Mouse (Mus musculus) layer of hippocampus, postnatal 36 days (tissue): ENCODE results near the gene Dync1i1. TPM values are rescaled to one million over a fixed set of nuclear protein-coding genes. Genes with fewer than 3 reads are reported as not detected.

Experiments
- DNase-seq, 2 experiments: peaks; one replicate each; pipeline ENCODE4 v3.0.0; 2022
- total RNA-seq, 2 experiments: library from RNA; stranded (reverse); gene quantifications; 2 replicates each; pipeline ENCODE4 v1.2.3; 2021

The Dync1i1 gene
- total RNA-seq, 2 experiments from 2014 or later = 146 to 151 TPM

DNA sequence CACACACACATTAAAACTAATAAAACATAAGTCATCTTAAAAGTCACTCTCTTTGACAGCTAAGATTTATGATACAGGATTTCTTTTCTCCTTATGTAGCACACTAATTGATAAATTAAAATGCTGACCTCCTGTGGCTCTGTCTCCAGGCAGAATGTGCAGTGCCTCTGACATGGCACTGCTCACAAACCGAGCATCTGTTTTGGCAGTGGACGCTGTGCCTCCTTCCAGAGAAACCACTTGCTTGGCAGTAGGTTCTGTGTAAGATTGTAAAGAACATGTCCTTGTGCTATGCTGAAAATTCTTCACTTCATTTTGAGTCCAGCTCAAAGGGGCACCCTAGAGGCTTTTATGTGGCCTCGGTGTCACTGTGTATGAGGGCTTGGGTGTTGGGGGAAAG is 50.0 kb downstream of the Dync1i1 start:
- DNase-seq = no peak

DNA sequence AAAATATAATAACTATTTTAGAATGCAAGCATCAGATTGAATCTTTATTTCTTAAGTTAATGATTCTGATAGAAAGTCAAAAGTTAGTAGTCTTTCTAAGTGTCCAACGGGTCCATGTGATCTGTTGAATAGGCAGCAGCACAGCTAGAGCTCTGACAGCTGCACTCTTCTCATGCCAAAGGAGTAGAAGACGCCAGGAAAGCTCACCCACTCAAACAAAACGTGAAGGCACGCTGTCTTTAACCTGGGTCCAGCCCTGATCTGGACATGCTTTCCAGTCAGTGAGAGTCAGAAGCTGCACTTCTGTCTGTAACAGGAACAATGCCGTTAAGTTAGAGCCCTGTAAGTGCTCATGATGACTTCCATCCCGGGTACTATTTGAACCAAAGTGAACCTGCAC is 56.3 kb downstream of the Dync1i1 start:
- no peak for DNase-seq

DNA sequence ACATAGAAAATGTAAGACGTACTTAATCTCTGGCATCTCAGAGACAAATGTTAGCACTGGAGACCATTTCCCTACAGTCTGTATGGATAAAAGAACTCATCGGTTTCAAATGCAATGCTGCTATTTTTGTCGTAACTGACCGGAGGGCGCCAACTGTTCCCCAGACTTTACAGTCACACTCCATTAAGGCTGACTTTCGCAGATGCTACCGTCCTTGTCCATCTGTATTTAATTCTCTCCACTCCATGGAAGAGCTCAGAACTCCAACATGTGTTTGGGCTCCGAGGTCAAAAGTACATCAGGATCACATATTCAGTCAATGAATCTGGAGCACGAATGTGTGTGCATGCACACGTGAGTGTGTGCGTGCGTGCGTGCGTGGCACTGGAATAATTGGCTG is 58.4 kb downstream of the Dync1i1 start:
- DNase-seq = no peak

DNA sequence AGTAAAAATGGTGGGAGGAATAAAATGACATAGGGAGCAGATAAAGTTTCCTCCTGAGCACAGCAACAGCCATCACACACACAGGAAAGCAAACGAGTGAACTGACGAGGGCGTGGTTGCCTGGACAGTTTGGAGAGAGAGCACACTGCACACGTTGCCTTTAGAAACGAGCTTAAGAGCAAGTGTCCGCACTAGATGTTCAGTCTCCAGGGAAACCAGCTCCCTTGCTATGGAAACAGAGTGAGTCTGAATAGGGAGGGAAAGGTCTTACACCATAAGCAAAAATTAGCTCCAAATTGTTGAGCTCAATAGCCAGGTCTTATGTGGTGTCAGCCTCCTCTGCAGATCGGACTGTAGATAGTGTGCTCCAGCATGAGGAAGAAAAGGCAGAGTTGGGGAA is 65.2 kb downstream of the Dync1i1 start:
- DNase-seq = no peak

DNA sequence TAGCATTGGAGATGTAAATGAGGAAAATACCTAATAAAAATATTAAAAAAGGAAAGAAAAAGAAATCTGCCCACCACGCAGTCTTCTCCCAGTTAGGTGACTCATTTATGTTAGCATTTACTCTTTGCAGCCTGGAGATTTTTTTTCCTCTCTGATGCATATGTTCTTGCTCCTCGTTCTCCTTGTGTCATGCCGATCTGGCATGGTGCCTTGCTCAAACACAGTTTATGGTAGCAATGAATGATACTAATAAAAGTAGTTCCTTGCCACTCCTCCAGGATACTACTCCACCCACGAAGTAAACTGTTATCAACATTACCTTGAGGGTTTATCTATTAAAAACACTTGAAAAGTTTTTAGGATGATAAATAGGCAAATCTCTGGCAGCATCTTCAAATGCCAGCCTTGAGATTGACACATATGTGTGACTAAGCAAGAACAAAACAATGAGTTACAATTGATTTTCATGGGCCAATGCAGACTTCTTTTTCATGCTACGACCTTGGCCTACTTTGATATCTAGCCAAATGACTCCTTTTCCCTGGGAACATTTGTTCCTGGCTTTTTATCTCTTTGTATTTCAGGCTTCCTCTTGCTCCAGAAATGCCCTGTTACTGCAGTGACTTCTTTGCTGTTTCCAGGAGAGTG is 68.8 kb downstream of the Dync1i1 start:
- DNase-seq = no peak

DNA sequence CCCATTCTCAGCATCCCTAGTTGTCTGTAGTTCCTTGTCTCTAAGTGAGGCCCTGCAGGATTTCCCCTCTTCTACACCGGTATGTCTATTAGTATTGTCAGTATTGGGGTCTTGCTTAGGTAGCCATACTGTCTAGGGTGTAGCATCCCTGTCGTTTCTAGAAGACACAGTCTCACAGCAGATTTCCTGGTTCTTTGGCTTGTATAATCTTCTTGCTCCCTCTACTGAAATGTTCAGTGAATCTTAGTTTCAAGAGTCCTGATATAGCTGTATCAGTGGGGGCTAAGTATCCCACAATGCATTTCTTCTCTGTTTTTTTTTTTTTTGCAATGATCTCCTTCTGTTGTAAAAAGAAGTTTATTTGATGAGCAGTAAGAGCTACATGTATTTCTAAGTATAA is 69.9 kb downstream of the Dync1i1 start:
- no peak for DNase-seq

DNA sequence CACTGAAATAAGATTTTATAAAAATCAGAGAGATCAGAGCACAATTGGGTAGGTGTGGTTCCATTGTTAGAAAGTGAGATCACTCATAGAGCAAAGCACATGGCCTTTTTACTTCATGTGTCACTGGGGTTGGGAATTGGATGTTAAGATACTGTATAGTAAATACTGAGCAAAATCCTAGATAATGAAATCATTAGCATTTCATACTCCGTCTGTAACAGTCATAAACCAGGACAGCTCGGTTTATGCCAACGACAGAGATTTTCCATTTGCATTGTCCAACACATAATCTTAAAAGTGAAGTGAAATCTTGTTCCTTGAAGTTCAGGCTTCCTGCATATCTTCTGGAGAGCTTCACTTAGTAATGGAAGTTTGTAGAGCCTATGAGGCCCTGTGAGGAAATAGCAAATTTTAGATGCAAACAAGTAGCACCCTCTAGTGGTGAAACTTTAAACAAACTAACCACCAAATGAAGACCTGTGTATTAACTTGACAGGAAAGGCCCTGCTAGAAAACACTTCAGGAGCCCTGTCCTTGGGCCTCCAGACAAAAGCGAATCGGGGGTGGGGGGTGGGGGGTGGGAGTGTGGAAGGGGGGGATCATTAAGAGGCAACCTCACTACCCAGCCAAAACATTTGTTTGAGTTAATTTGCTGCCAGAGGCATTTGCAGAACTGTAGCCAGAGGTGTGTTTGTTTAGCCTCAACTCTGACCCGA is 76.8 kb downstream of the Dync1i1 start:
- DNase-seq = no peak

DNA sequence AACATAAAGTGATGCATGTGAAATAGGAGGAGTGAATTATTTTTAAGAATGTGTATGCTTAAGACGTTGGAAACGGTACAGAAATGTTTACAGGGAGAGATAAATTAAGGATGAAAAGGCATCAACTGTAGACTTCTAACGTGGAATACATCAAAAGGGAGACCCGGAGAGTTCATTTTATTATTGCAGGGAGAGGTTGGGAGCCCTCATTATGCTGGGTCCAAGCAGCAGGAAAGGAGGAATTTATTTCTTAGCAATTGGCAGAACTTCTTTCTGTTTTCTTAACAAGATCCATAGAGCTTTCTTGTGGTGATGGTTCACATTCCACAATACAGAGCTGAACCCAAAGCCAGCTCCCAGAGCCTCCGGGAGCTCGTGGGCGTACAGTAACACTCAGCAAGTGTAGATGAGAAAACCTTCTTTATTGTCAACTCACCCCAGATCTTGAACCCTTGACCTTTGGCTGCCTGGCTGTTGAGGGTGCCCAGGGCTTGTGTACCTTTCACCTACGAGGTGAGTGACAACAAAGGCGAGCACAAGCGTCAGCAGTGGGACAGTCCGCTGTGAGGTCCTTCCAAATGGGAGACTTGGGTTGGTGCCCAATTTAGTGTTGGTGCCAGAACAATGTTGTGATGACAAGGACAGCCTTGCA is 77.5 kb downstream of the Dync1i1 start:
- no peak for DNase-seq

DNA sequence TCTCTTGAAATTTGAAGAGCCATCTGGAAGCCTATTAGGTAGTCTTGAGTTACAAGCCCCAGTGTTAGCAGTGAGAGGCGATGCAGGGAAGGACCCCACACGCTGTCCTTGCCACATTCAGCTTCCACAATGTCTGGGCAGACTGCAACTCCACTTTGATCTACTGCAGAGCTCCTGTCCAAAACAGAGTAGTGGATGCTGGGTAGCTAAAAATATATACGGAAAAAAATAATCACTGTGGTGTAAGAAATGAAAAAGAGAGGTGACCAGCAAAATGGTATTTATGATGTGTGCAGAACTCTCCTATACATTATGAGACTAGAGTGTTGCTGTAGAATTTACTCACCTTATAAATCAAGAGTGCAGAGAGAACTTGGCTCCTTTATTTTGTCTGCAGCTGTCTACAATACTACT is 82.6 kb downstream of the Dync1i1 start:
- no peak for DNase-seq

DNA sequence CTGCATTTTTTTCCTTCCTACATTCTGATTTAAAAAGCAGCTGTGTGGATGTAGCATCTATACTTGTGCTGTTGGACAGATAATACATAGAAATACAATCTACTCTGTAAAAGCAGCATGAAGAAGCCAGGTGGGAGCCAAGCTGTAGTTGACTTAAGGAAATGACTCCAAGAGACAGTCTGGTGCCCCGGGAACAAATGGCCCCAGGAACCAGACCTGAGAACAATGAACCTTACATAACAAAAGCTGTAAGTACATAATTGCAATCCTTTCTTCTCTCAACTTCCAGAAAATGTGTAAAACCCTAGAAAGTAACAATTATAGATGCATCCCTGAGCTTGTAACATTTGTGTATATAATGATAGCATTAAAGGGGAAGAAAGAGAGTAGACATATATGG is 86.6 kb downstream of the Dync1i1 start:
- DNase-seq = no peak

DNA sequence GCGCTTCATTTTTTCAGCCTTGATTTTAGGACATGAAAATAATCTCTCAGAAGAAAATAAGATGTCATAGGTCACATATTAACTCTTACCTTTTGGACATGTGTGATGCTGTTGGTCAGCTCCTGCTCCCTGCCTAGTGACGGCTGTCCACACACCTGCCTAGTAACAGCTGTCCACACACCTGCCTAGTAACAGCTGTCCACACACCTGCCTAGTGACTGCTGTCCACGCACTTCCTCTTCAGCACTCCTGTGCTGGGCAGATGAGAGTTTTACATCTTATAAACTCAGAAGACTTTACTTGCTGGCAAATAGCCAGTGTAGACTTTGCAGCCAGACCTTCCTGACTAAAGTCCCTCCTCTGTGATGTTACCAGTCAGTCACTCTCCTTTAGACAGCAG is 94.2 kb downstream of the Dync1i1 start:
- DNase-seq = no peak

DNA sequence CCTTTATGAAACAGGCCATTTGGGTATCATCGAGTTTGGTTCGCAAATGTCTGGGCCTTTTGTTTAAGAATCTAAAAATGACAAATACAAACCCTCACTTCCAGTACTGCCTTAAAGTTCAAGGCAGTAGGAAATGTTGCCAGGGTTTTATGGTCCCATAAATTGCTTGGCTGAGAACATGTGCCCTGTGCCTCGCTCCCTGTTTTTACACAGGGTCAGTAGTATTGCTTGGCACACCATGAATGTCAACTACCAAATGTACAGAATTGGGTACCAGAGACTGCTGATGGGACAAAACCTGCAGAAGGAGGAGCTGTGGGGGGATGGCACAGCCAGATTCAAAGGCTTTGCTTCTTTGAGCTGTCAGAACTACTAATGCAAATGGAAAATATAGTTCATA is 100.0 kb downstream of the Dync1i1 start:
- DNase-seq = no peak

DNA sequence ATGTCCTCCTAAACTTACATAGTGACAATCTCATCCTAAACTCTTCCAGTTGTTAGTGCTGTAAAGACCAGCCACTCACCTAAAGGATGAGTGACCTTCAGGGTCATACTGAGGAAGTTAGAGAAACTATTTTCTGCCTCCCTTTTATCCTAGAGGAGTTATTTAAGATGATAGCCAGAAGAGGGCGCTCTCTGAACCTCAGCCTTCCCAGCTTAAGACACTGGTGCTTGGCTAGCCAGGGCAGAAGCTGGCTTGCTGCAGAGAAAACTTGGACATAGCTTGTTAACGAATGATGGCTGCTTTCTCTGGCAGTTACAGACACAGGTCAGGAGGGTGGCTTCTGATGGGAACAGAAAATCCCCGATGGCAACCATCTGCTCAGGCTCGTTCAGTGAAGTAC is 101.6 kb downstream of the Dync1i1 start:
- no peak for DNase-seq

DNA sequence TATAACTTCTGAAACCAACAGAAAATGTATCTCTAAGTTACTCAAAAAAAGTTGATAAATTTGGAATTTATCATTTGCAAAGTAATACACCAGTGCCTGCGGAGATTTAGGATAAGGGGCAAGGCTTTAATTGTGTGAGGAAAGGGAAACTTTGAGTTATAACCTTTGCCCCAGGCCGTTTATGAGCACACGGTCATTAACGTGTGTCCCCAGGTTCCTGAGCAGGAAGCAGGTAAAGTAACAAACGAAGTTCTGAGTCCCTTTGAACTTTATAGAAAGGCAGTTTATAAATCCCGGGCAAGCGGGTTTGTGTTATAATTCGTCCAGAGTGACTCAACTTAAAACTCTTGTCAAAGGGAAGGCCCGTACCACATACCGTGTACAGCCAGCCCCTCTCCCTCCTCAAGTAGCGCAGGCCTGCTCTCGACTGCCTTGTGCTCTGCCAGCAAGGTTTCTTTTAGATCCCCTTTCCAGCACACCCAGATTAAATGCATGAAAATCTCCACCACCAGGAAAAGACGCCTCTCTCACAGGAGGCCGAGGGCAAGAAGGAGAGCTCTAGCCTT is 103.1 kb downstream of the Dync1i1 start:
- no peak for DNase-seq

DNA sequence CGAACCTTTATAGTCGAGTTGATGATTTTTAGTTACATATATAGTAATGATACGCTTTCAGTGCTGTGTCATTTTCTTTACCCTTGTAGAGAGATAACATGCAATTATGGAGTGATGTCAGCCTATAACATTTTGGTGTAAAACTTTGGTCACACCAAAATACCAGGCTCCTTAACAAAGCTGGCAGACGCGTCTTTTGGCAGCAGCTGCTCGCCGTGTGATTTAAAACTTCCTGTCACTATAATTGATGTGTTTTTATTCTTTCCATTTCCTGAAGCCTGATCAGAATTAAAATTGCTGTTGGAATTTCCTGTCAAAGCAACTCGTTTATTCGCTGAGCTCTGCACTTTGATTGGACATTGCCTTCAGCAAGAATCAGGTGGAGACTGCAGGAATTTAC is 103.7 kb downstream of the Dync1i1 start:
- no peak for DNase-seq

DNA sequence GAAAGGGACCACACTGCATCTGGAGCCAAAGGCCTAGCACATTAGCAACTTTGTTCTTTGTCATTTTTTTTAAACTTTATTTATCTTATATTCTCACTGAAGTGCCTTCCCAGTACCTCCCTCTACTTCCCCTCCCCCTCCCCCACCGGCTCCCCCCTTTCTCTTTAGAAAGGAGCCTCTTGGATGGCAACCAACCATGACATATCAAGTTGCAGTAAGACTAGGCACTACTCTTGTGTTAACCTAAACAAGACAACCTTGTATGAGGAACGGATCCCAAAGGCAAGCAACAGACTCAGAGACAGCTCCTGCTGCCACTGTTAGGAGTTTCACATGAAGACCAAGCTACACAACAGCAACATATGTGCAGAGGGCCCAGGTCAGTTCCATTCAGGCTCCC is 105.3 kb downstream of the Dync1i1 start:
- no peak for DNase-seq

DNA sequence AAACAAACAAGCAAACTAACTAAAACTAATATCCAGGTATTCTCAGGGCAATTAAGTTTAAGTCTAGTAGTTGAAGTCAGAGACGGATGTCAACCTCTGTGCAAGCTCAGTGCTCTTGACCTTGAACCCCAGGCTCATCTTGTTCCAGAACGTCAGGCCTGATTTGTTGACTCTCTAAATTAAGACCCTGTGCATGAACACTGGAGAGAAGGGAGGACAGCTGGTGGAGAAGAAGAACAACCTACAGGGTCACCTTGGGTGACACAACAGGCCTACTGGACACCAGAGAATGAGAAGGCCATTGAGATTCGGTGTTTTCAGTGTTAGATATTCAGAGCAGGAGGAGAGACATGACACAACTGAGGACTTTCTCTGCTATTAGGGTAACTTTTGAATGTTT is 105.8 kb downstream of the Dync1i1 start:
- no peak for DNase-seq

DNA sequence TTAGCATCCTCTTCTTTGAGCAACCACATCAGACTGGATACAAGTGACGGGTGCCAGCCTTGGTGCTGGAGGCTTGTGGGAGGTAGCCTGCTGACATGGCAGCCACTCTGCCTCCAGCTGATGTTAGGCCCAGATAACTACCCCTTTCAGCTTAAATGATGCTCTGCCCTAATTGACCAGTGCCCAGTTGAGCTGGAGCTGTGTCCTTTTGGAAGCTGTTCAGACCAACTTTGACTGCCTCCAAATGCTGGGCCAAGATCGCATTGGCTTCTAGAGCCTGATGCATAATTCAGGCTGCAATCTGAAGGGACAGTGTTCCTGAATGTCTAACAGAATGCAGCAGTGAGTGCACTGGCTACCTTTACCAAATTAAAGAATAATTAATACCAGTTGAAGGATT is 107.4 kb downstream of the Dync1i1 start:
- DNase-seq = no peak

DNA sequence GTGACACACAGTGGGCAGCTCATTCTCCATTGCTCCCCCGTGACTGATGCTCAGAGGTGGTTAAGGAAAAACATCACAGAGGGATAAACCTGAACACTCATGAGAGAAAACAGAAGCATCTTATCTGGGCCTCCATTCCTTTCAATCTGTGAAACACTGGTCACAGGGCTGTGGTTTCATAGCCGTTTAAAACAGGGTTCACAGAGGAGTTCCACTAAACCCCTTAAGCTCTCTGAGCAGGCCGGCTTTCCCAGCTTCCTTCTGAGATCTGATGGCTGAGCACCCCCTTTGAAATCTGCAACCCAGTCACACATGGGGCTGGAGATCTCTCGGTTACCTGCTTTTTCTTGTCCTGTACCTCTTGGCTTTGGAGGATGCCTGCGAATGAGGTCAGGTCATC is 117.0 kb downstream of the Dync1i1 start:
- DNase-seq = no peak

DNA sequence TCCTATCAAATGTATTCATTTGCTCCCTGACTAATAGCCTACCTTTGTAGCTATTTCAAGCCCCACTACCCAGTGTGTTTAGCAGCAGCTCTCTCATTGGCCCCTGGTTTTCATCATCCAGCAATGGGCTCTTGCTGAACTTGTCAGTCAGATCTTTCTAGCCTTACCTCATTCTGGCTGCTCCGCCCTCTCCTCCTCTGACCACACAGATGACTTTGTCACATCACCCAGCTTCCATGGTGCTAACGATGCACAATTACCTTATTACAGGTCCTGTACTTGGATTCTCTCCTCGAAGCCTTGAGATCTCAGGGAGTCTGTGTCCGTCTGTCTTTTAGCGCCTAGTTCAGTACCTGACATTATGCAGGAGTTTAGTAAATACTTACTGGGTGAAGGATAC is 120.7 kb downstream of the Dync1i1 start:
- DNase-seq = no peak

DNA sequence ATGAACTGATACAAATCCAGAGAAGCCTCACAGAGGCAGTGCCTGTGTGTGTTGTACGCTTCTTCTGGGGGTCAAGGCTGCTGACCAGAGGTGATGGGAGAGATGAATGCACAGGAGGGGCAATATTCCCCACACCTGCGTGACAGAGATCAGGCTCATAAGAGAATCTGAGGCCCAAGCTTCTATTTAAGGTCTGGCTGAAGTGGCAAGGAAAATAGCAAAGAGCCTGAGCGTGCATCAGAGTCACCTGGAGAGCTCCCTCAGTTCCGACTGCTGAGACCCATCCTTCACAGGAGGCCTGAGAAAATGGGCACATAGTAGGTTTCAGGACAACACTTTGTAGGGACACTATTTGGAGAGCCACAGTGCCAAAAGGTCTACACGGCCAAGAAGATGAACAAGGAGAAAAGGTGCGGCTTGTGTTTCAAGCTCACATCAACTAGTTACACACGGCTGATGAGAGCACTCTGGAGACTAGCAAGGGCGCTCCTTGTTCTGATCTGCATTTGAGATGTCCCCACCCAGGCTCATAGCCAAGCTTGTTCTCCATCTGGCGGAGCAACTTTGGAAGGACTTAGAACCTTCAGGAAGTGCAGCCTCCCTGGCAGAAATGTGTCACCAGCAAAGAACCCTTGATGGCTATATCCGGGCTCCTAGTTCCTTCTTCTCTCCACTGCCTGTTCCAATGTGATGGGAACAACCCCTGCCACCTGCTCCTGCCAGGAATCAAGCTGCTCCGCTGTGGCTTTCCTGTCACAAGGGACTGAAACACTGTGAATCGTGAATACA is 128.8 kb downstream of the Dync1i1 start:
- DNase-seq = no peak

DNA sequence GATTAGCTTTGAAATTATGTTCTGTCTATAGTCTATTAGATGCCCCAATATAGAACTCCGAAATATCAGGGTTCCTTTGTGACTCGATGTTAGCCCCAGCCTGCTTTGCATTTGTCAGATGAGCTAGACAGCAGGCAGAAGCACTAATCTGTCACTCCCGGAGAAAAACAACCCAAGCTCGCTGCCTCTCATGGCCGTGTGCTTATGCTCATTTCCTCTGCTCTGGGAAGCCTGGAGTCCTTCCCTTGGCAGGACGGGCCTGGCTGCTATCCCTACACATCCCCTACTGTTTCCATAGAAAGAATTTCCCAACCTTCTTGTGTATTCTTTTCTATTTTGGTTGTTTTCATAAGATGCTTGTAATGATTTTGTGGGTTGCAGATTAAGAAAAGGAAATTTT is 130.1 kb downstream of the Dync1i1 start:
- DNase-seq = no peak

DNA sequence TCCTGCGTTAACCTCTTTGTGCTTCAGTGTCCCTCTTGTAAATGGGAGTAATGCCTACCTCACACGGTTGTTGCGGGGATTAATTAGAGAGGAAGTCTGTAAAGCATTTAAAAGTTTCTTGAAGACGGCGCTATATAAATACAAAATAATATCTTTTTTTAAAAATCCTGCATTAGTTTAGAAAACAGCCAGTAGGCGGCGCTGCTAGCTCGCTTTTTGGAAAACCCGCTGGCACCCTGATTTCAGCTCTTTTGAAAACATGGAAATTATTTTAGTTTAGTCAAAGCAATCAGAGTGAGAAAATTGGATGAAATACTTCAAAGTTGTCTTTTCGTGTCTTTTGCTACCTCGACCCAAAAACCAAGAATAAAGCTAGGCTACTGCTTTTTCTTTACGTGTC is 132.9 kb downstream of the Dync1i1 start:
- DNase-seq = no peak
